Mouse (Mus musculus): ENCODE measurements at regions not wholly inside any gene's neighbourhood (a gene's known extent, or its start where the extent isn't known, plus 50 kb on each side); places are given as distances from the start of the nearest gene placed in this dataset.

- DNase-seq (ENCODE audit: low read depth, low spot score): no peak
Observed at GRCm38 (mm10) chr1:151088535-151089125, 93.7 kb upstream of the Gm47985 start.

GRCm38 (mm10) chr1:151092035-151092434 lies 90.3 kb upstream of the Gm47985 start:
- DNase-seq (ENCODE audit: low read depth, low spot score): no peak

GRCm38 (mm10) chr1:151095344-151096050 lies 86.8 kb upstream of the Gm47985 start:
- DNase-seq (ENCODE audit: low read depth, low spot score): no peak

- no peak for DNase-seq (ENCODE audit: low read depth, low spot score)
Observed at GRCm38 (mm10) chr1:151096079-151096478, 86.3 kb upstream of the Gm47985 start.

GRCm38 (mm10) chr1:151097506-151097905 lies 84.8 kb upstream of the Gm47985 start:
- no peak for DNase-seq (ENCODE audit: low read depth, low spot score)

DNA sequence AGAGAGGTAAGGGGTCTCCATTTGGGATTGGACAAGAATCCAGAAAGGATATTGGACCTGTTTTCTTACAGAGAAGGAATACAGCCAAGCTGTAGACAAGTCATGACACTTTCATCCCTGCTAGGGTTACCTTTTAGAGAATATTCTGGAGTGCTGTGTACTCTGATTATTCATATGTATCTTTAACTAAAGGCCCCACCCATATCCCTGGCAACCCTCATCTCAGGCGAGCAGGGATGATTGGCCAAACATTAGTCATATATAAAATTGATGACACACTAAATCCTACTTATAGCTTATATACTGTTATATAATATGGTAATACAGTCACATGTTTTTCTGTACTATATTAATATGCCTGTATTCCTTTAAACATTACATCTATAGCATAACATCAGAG lies 83.6 kb upstream of the Gm47985 start:
- no peak for DNase-seq (ENCODE audit: low read depth, low spot score)

DNA sequence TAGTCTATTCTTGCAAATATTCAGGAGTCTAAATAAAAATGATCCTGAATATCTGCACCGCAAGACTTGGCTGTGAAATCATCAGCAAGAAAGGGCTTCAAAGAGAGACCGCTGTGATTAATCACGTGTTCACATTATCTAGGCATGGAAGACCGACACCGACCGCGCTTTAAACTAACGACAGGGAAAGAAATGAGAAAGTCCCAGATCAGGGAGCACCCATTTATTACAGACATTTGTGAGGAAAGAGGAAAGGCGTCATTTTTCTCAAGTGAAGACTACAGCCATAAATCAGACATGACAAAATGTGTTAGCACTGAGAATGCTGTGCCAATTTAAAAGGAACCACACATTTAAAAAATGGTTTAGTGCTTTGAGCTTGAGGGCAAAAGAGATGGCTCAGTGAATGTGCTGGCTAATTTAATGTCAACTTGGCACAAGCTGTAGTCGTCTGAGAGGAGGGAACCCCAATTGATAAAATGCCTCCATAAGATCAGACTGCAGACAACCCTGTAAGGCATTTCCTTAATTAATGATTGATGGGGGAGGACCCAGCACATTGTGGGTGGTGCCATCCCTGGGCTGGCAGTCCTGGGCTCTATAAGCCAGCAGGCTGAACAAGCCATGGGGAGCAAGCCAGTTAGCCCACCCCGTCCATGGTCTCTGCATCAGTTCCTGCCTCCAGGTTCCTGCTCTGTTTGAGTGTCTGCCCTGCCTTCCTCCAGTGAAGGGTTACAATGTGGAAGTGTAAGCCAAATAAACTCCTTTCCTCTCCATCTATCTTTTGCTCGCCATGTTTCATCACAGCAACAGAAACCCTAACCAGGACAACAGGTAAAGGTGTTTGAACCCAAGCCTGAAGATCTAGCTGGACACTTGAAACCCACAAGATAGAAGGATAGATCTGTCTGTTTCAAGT lies 81.5 kb upstream of the Gm47985 start:
- DNase-seq (ENCODE audit: low read depth, low spot score): no peak

- DNase-seq (ENCODE audit: low read depth, low spot score): no peak
Observed at GRCm38 (mm10) chr1:151101516-151101915, 80.8 kb upstream of the Gm47985 start.

- DNase-seq (ENCODE audit: low read depth, low spot score): no peak
Observed at GRCm38 (mm10) chr1:151102061-151102460, 80.3 kb upstream of the Gm47985 start.

DNA sequence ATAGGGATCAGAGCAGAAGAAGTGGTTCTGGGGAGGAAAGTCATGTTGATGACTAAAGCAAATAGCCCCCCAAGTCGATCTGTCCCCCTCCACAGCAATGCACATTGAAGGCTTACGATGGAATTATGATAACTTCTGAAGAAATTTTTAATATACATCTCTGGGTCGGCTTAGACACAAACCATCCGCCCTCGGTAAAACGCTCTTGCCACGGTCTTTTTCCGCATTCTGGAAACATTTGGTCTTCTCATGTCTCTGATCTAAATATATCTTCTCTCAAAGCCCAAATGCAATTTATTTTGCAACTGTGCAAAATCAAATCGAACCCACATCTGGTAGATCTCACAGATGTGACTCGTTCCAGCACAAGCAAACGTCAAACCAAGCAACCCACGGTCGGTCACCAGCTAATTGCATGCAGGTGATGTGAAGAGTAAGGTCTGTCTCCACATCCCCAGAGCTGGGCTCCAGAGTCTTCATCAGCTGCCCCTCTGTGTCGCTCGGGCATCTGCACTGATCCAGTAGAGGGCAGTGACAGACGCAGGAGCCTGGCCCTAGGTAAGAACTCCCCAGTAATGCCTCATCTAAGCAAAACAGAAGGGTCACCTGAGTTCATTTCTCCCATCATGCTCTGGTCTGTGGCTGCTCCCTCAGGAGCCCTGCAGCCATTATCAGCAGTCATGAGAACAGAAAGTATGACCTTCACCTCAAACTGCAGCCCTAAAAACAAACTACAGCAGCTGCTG lies 79.5 kb upstream of the Gm47985 start:
- no peak for DNase-seq (ENCODE audit: low read depth, low spot score)

GRCm38 (mm10) chr1:151103522-151104037 lies 78.8 kb upstream of the Gm47985 start:
- DNase-seq (ENCODE audit: low read depth, low spot score): no peak

DNA sequence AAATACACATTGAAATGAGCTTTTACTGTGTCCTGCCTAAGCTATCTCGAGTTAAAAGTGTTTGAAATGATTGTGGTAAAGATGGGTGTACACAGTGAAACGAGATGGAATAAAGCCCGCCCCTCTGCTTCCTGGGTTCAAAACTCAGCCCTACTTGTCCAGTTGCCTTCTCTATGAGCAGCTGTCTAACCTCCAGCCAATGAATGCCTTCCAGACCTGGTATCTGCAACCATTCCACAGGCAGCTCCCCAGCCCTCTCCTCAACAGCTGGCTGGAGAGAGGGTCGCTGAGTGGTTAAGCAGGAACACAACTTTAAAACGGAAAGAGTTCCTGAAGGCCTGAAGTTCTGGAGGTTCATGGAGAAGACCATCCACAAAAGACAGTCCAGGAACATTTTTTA lies 78.0 kb upstream of the Gm47985 start:
- DNase-seq (ENCODE audit: low read depth, low spot score): no peak

- no peak for DNase-seq (ENCODE audit: low read depth, low spot score)
Observed at GRCm38 (mm10) chr1:151104806-151105205, 77.5 kb upstream of the Gm47985 start.

GRCm38 (mm10) chr1:151105251-151105650 lies 77.1 kb upstream of the Gm47985 start:
- no peak for DNase-seq (ENCODE audit: low read depth, low spot score)

GRCm38 (mm10) chr1:151107401-151107800 lies 74.9 kb upstream of the Gm47985 start:
- DNase-seq (ENCODE audit: low read depth, low spot score): no peak

DNA sequence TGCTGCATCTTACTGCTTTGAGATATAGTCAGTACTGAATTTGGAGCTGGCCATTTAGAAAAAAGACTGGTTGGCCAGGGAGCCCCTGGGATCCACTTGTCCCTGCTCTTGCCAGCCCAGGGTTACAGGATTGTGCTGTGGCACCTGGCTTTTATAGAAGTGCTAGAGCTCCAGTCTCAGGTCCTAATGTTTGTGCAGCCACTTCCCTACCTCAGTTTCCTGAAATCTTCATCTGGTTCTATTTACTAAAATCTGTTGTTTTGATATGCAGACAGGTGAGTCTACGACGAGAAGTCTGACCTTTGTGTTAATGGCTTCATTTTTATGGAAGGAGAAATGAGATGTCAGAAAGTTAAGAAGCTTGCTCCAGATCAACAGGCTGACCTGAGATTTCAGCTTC lies 73.0 kb upstream of the Gm47985 start:
- DNase-seq (ENCODE audit: low read depth, low spot score): no peak

GRCm38 (mm10) chr1:151110412-151110811 lies 71.9 kb upstream of the Gm47985 start:
- no peak for DNase-seq (ENCODE audit: low read depth, low spot score)

DNA sequence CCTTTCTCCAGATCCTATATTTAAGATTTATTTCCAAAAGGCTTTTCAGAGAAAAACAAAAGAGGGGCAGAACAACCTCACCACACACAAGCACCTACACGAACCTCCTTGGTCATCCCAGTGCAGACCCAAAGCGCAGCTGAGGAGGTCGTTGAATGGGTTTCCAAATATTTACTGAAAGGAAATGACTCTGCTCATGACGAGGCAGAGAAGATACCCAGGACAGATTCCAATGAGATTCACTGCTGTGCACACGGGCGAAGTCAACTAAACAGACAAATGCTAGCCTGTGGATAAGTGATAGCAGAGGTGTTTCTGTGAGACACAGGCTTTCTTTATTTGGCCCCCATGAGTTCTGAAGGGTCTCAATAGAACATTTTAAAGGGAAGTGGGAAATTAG lies 70.7 kb upstream of the Gm47985 start:
- DNase-seq (ENCODE audit: low read depth, low spot score): no peak

- DNase-seq (ENCODE audit: low read depth, low spot score): no peak
Observed at GRCm38 (mm10) chr1:151112390-151112789, 69.9 kb upstream of the Gm47985 start.

DNA sequence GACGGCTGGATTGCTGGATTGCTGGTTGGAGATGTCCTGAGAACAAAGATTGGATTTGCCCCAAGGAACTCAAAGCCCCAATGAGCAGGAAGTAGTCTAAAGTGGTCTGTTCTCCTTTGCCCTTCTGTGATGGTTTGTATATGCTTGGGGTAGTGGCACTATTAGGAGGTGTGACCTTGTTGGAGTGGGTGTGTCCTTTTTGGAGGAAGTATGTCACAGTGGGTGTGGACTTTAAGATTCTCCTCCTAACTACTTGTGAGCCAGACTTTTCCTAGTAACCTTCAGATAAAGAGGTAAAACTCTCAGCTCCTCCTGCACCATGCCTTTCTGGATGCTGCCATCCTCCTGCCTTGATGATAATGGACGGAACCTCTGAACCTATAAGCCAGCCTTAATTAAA lies 69.1 kb upstream of the Gm47985 start:
- DNase-seq (ENCODE audit: low read depth, low spot score): no peak

- no peak for DNase-seq (ENCODE audit: low read depth, low spot score)
Observed at GRCm38 (mm10) chr1:151118530-151118929, 63.8 kb upstream of the Gm47985 start.

GRCm38 (mm10) chr1:151118982-151119381 lies 63.4 kb upstream of the Gm47985 start:
- DNase-seq (ENCODE audit: low read depth, low spot score): no peak

All from telencephalon, adult 2 months (tissue).